Mouse (Mus musculus) frontal cortex, adult 2 months (tissue): ENCODE measurements at regions not wholly inside any gene's neighbourhood (a gene's known extent, or its start where the extent isn't known, plus 50 kb on each side); places are given as distances from the start of the nearest gene placed in this dataset.

Experiments used
- DNase-seq, 2 experiments: peaks; one replicate each; pipeline ENCODE4 v3.0.0; 2022; ENCODE audit warnings: low spot score in 1 of 2; ENCODE audit errors: extremely low spot score in 1 of 2

GRCm38 (mm10) chr15:45016741-45017140, 4882.6 kb downstream of the 9330182O14Rik start:
- peak; percentile 66 to 74 for DNase-seq

DNA sequence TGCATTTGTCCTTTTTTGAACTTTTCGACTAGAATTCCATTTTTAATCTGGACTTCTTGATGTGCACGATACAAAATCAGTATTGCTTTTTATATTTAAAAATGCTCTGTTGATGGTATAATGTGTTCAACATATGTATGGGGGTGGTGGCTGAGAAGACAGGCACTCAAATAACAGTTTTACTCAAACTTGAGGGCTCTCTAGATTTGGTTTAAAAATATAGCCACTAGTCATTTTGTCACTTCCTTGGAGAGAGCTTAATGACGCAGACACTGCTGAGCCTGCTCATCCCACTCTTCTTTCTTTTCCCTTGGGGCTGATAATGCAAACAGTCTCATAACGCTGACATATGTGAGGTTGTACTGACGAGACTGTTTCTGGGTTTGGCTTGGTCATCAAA, 4883.9 kb downstream of the 9330182O14Rik start:
- DNase-seq: peak; percentile 71 to 74

GRCm38 (mm10) chr15:45021790-45022189, 4887.6 kb downstream of the 9330182O14Rik start:
- DNase-seq: peak; percentile 57 to 73
